Mouse (Mus musculus): ENCODE results near the gene Palm2.
A peak's percentile ranks its signal among the peaks of the same experiment; 100 is the strongest.

Palm2 gene

DNA sequence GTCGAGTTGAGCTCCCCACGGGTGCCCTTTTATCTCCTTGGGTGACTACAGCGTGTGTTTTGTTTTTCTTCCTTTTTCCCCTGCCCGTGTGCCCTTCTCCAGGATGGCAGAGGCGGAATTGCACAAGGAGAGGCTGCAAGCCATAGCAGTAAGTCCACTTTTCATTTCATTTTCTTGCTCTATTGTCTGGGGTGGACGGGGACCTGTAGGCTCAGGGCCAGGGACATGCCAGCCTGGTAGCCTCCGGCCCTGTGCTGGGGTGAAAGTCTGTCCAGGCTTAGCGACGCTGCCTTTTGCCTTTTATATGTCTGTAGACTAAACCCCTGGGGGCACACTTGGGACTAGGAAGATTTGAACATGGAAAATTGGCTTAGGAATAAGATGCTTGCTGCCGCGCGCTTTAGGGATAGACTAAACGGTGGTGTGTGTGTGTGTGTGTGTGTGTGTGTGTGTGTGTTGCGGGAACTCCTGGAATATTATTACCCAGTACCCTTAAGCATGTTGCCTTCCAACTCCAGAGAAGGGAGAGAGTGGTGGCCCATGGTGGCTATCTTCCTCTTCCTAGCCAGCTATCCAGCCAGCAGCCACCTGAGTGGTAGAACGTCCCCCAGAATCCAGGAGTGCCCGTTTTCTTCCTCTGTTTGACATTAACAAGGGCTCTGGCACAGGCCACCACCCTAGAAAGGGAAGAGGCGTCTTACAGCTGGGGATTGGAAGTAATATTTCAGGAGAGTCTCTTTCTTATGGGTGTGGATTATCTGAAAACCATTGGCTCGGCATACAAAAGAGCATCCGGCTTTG, 134.4 kb downstream of the Palm2 start:
- DNase-seq (ENCODE audit: low spot score in 2 of 2) = no peak

GRCm38 (mm10) chr4:57569069-57569355, 135.0 kb downstream of the Palm2 start:
- no peak for DNase-seq (ENCODE audit: low spot score in 2 of 2)

DNA sequence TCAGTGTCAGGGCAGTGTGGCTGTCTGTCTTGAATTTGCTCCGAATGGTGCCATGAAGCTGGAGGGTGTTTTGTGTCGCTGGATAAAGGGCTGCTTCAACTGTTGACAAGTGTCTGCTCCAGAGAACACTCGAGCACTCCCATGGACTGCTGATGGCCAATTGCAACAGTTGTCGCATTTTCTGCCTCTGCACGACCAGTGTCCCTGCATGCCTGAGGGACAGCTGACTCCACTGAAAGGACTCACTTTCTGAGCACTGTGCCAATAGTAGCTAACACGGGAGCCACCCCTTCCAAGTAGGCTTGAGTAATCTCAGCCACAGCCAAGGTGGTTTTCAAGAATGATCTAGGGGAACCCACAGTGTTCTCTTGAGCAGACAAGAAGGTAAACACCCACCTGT, 135.7 kb downstream of the Palm2 start:
- DNase-seq (ENCODE audit: low spot score in 2 of 2) = no peak

DNA sequence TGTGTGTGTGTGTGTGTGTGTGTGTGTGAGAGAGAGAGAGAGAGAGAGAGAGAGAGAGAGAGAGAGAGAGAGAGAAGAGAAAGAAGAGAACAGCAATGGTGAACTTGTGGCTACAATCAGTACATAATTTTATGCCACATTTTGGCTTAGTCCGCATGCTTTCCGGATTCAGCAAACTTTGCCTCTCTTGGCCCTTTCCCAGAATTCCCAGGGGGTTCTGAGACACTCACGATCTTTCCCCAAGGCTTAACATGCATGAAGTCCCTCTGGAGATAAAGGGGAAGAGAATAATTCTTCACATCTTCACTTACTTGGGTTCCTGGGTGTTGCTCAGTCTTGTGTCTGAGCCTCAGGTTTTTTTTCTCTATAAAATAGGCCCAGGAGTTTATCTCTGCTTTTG, 136.2 kb downstream of the Palm2 start:
- no peak for DNase-seq (ENCODE audit: low spot score in 2 of 2)

DNA sequence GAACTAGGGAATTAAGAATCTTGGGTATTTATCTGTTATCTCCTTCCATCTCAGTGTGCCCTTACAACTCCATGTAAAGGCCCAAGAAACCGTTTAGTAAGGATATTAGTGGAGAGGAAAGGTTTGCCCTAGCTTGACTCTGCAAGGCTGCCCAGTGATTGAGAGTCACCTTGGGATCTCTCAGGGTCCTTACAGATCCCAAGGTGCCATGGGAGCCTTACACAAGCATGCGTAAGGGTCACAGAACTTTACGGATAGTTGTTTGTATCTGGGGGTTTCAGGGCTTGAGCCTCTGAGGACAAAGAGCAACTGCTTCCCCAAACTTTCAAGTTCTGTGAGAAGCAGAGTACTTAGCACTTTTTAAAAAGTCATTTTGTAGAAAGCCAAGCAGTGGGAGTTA, 140.1 kb downstream of the Palm2 start:
- no peak for DNase-seq (ENCODE audit: low spot score in 2 of 2)

DNA sequence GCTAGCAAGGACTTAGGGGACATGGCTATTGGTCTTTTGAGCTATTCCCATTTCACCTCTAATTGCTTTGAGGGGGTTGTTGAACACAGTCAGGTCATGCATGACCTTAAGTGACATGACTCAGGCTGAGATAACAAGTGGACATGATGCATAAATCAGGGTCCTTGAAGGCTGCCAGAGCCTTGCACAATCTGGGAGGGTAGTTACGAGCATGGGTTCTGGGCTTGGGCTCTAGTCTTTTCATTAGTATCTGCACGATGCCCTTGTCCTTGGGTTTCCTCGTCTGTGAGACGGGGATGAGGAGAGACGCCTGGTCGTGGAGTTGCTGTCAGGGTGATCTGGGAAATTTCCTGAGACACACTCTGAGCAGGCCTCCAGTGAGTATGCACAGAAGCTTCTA, 140.6 kb downstream of the Palm2 start:
- DNase-seq (ENCODE audit: low spot score in 2 of 2) = no peak

DNA sequence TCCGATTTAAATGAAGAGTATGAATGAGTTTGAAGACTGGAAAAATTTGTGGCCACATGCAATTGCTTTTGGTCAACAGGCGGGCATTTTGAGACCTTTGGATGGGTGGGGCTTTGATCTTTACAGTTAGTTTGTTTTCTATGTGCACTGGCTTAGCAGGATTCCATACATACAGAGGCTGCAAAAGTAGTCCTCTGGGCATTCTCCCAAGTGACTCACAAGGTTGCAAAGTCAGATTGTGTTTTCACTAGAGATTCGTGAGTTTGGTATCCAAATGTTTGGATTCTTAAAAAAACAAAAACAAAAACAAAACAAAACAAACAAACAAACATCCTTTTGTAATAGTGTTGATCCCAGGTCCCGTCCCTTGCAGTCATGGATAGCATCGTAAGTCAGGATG, 141.6 kb downstream of the Palm2 start:
- no peak for DNase-seq (ENCODE audit: low spot score in 2 of 2)

GRCm38 (mm10) chr4:57576095-57576494, 142.0 kb downstream of the Palm2 start:
- no peak for DNase-seq (ENCODE audit: low spot score in 2 of 2)

DNA sequence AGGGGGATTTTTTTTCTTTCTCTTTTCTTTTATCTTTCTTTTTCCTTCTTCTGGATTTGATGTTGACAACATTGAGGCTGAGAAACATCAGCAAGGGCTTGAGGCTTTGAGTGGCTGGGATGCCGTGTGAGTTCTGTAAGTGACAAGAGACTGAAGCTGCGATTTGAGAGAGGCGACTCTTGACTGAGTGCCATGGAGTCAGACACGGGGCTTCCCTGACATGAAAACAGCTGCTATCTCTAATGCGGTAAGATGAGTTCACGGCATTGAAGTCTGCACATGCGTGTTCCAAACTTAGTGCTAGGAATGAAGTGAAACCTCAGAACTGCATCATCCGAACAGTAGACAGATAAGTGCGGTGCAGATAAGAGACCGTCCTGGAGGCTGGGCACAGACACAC, 145.6 kb downstream of the Palm2 start:
- no peak for DNase-seq (ENCODE audit: low spot score in 2 of 2)

GRCm38 (mm10) chr4:57585281-57585800, 151.3 kb downstream of the Palm2 start:
- no peak for DNase-seq (ENCODE audit: low spot score in 2 of 2)

DNA sequence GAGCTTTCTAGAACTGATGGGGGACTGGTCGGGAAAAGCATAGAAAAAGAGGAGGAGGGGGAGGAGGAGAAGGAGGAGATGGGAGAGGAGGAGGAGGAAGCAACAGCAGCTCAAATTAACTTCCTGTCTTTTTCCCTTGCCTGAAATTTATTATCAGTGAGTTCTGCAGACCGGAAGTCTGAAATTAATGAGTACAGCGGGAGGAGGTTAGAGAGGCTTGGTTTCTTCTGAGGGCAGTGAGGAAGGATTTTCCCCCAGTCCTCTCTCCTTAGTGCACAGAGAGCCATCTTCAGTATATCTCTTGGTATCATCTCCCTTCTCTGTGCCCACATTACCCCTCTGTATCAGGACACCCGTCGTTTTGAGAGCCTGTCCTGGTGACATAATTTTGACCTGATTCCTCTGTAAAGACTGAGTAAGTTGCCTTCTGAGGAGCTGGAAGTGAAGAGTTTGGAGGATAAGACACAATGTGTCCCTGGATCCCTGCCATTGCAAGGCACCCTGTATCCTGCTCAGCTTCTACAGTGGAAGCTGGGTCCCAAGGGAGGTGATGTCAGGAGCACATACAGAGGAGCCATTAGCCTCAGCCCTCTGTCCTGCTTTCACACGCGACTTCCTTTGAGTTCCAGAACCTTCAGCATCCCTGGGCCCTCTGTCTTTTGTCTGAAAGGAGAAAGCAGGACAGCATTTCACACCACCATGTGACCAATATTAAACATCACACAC, 153.0 kb downstream of the Palm2 start:
- DNase-seq (ENCODE audit: low spot score in 2 of 2) = no peak

GRCm38 (mm10) chr4:57588356-57588755, 154.3 kb downstream of the Palm2 start:
- DNase-seq (ENCODE audit: low spot score in 2 of 2) = no peak

DNA sequence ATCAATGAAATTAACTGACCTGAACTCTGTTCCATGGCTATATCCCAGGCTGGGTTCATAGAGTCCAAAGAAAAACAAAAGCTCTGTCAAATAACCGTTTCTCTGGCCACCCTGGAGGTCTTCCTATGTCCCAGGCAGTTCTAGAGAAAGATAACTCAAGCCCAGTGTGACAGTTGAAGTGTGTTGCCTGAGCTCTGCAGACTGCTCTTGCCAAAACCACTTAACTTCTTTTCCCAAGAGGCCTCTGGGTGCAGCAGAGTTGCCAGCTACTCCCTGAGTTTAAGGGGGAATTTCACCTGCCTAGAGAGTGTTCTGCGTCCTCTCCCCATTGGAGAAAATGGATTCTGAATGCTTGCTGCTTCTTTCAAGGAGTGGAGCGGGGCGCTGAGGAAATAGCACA, 158.7 kb downstream of the Palm2 start:
- no peak for DNase-seq (ENCODE audit: low spot score in 2 of 2)

GRCm38 (mm10) chr4:57599946-57600345, 165.9 kb downstream of the Palm2 start:
- DNase-seq (ENCODE audit: low spot score in 2 of 2) = no peak

DNA sequence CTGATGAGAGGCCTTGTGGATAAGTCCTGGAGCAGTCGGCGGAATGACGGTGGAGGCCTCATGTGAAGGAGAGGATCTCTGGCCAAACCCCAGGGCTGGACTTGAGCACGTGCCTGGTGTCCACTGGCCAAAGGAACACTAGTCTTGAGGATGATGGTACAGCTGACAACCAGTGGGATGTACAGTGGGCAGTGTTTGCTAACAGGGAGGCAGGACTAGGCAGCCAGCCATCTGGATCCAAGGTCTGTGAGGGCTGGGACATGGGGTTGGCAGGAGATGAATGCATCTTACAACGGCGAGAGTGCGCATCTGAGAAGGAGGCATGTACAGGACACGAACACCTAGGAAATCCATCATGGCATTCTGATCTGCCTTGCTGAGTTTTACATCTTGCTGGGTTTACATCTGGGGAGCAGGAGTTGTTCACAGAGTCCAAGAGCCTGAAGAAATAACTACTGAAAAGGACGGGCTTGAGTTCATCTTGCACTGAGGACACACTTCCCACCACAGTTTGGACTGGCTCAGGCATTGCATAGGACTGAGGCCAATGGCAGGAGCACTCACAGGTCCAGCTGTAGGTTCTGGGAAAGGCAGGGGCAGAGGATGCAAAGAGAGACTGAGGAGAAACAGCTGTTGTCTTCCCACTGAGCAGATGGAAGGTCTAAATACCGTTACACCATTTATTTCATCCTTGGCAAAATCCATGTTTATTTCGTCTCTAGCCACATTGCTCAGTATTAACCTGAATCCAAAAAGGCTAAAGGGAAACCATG, 166.8 kb downstream of the Palm2 start:
- no peak for DNase-seq (ENCODE audit: low spot score in 2 of 2)

DNA sequence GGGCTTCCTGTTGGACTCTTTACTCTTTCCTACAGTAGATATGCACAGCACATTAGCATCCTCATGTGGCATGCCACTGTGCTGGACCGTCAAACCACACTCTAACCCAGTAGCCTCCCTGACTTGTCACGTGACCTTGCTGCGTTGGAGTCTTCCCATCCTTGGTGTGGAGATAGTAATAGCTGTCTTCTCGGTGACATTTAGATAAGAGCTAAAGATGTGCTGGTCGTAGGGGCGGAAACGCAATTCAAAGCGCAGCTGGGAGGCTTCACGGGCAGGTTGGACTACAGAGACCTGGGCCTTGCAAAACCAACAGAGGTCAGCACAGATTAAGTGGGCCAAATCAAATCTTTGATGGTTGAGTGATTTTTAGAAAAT, 167.4 kb downstream of the Palm2 start:
- DNase-seq (ENCODE audit: low spot score in 2 of 2) = no peak

DNA sequence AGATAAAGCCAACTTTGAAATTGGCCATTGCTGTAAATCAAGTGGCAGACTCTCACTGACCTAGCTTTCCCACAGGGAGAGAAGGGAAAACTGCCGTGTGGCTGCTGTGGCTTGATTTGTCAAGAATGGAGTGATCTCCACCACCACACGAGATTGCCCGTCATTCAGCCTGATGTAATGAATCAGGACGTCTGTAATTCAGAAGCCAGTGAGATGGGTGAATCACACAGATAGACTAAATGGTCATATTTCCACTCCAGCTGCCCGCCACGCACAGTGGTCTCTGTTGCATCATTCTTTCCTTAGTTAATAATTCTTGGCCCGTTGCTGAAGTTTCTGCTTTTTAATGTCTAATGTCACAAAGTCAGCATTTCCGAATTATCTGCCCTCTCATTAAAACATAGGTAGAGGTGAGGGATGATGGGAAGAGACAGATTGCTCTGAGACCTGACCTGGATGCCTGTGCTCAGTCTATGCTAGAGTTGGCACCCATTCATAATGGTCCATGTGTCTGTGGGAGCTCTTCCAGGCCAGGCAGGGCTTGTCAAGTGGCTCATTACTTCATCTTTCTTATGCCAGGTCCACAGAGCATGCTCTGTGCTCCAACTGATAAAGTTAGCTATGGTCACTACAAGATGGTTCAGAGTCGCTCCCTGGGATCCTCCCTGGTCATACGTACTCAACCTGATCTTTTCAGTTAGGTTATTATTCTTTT, 168.0 kb downstream of the Palm2 start:
- no peak for DNase-seq (ENCODE audit: low spot score in 2 of 2)

DNA sequence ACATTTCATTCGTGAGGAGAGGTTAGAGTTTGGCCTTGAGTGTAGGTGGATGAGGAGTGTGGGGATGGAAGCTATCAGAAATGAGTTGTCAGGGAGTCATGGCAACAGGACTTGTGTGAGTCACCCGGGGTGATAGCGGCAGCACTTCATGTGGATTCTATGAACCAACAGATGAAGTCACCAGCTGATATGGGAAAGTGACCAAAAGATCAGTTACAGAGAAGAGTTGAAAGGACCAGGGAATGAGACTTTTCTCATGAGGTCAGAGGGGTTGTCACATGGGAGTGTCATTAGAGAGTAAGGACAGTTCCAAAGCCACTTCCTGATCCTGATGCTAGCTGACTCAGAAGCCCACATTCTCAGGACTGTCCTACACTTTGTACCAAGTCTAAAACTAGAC, 172.2 kb downstream of the Palm2 start:
- no peak for DNase-seq (ENCODE audit: low spot score in 2 of 2)

DNA sequence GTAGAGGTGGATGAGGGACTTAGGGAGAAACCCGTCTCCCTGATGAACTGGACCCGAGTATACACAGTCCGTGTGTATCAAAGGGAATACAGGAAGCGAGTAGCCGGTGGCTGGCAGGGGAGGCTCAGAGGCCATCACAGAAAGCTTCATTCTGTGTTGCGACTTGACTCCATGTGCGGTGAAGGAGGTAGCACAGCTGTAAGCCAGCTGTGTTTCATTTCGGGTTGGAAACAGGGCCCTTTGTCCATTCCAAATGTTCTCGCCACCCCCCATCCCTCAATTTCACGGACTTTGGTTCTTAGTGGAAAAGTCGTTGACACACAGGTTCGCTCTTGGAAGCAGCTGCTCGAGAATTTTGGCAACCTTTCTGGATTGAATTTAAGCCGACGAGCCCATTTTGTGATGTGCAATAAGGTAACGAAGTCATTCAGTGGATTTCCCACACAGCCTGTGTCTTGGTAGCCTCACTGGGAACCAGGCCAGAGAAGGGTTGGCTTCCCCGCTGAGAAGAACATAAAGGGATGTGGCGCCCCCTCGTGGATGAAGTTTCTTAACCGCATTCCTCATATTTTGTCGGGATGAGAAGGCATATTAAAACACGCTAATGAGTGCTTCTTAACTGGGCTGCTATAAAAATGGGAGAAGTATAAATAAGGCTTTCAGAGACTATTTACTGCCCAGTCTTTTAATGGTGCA, 173.3 kb downstream of the Palm2 start:
- peak; percentile 88 to 90 for DNase-seq (ENCODE audit: low spot score in 2 of 2)

DNA sequence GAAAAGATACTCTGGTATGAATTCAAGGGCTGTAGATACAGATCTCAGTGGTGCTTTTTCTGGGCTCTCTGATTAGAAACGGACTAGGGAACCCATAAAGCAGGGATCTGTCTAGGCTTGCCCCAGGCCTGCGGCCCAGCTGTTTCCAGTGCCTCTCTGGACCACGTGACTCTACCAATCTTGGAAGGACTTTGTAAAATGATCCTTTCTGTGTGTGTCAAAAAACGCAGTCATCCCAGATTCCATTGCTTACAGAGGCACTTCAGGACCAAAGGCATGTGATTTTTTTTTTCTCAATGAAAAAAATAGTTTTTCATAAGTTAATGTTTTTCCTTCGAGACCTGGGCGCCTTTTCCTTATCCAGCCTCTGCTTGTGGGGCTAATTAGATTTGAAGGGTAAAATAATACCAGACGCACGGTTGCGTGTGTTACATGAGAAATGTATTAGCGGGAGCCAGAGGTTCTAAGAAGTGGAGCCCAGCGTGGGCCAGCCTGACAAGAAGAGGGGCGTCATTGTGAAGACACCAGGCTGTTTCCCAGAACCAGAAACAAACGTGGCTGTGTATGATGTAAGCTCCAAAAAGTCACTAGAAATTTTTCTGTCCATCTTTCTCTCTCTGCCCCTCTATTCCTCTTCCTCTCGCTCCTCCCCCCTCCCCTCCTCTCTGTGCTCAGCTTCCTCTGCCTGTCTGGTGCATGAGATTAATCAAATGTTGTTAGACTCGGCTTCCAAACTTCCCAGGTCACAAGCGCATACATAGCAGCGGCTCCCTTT, 177.4 kb downstream of the Palm2 start:
- DNase-seq (ENCODE audit: low spot score in 2 of 2) = no peak

GRCm38 (mm10) chr4:57612716-57613115, 178.7 kb downstream of the Palm2 start:
- DNase-seq (ENCODE audit: low spot score in 2 of 2) = no peak

All from frontal cortex, postnatal 36 days (tissue).